27 mouse cellular contexts compared by ENCODE assay signal in the genomic region with DNA sequence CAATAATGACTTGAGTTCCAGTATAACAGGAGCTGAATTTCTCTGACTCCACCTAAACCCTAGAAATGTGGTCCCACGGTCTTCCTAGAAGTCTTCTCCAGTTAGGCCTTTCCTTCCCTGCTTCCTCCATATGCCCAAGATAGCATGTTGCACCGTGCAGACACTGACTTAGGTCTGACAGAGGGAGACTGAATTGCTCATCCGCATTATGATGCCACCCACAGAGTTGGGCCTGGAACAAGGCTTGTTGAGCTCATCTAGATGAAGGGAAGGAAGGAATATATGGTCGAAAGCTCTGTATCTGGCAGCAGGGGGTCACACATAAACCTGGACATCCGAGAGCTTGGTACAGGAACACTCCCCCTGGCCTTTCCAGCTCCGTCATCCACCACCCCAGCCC.
DNase-seq lines count a peak whose midpoint lies in the region; ATAC-seq and TF ChIP-seq lines count a peak whose summit lies in the region.
"Had no signal": no experiment of that assay in that cellular context is flagged by ENCODE, and none has a peak within 500 bp of the region (broad histone marks: within the 10 kb centered on the region; RNA-seq: fewer than 3 reads in every experiment).

No protein-coding gene starts in this region.

- H3K4me3 ChIP-seq in left cerebral cortex, adult 2 months = no peak overlapping the region
- H3K4me3 ChIP-seq in stomach, postnatal 0 days (ENCODE audit: low read depth, low read length) = no peak overlapping the region
- H3K4me3 ChIP-seq: erythroblast, embryonic 14.5 days; hindbrain, embryonic 10.5 days; hindbrain, embryonic 15.5 days; limb, embryonic 12.5 days; liver, embryonic 15.5 days; myocyte; neural tube, embryonic 12.5 days had no signal

- TF ChIP-seq CTCF in left cerebral cortex, adult 2 months (IDR thresholded peaks at IDR 0.05) = no peak
- no peak for TF ChIP-seq CTCF in stomach, postnatal 0 days (IDR thresholded peaks at IDR 0.05; ENCODE audit: low read depth)

- no peaks in the 10 kb centered on the region for H3K9me3 ChIP-seq in stomach, postnatal 0 days (ENCODE audit: control insufficient read depth, low read length)
- H3K9me3 ChIP-seq: hindbrain, embryonic 10.5 days; hindbrain, embryonic 15.5 days; limb, embryonic 12.5 days; liver, embryonic 15.5 days; neural tube, embryonic 12.5 days had no signal

- no peak overlapping the region for H3K9ac ChIP-seq in stomach, postnatal 0 days (ENCODE audit: low read length)
- H3K9ac ChIP-seq: hindbrain, embryonic 15.5 days; limb, embryonic 12.5 days; liver, embryonic 15.5 days; lung, embryonic 14.5 days; neural tube, embryonic 12.5 days had no signal

- H3K36me3 ChIP-seq in stomach, postnatal 0 days (ENCODE audit: control insufficient read depth, insufficient read depth, low read length) = no peaks in the 10 kb centered on the region
- H3K36me3 ChIP-seq: hindbrain, embryonic 10.5 days; hindbrain, embryonic 15.5 days; liver, embryonic 15.5 days; neural tube, embryonic 12.5 days had no signal

- H3K4me1 ChIP-seq in stomach, postnatal 0 days (replicated peaks; ENCODE audit: control insufficient read depth, insufficient read depth) = no peaks in the 10 kb centered on the region
- H3K4me1 ChIP-seq: hindbrain, embryonic 15.5 days; limb, embryonic 12.5 days; liver, embryonic 15.5 days; neural tube, embryonic 12.5 days had no signal

- no peaks in the 10 kb centered on the region for H3K27me3 ChIP-seq in stomach, postnatal 0 days (ENCODE audit: control insufficient read depth, insufficient read depth, low read length)
- H3K27me3 ChIP-seq: hindbrain, embryonic 15.5 days; limb, embryonic 12.5 days; liver, embryonic 15.5 days; neural tube, embryonic 12.5 days; Patski had no signal

- peak; percentile 46 to 61 for DNase-seq in frontal cortex, postnatal 36 days (ENCODE audit: low spot score in 2 of 2)
- DNase-seq in frontal cortex, postnatal 10 days (ENCODE audit: low spot score in 2 of 2) = no peak
- peak; percentile 28 to 48 for DNase-seq in left cerebral cortex, adult 2 months (ENCODE audit: extremely low spot score in 1 of 2, low spot score in 2 of 2)
- no peak for DNase-seq in left cerebral cortex, postnatal 10 days (ENCODE audit: extremely low spot score in 1 of 2, low spot score in 2 of 2)
- peak; percentile 47 to 57 for DNase-seq in left cerebral cortex, postnatal 36 days (ENCODE audit: low spot score in 2 of 2)
- peak; percentile 72 for DNase-seq in telencephalon, adult 2 months (ENCODE audit: low read depth, low spot score)
- no peak for DNase-seq in stomach, postnatal 0 days (ENCODE audit: low spot score)
- DNase-seq: adrenal gland, postnatal 14 days; cerebellum, adult 18-20 months; cerebellum, postnatal 14 days; heart, postnatal 14 days; kidney, adult 11 months; kidney, postnatal 14 days; layer of hippocampus, postnatal 36 days; lung, embryonic 14.5 days; lung, postnatal 36 days had no signal

- intact Hi-C loops in left cerebral cortex, adult 2 months (cut with DNase I) = no loop called here
- intact Hi-C loops in left cerebral cortex, postnatal 10 days (cut with DNase I) = no loop called here
- intact Hi-C loops in left cerebral cortex, postnatal 36 days (cut with DNase I) = no loop called here

- WGBS in stomach, postnatal 0 days = 90% methylated on average over 6 of the region's 6 CpGs

- no peak for ATAC-seq in stomach, postnatal 0 days (ENCODE audit: low FRiP score, low TSS enrichment)
- ATAC-seq: forebrain, embryonic 16.5 days; inflammation-experienced regulatory T-cells, adult 6 months; Patski had no signal

- no peak for TF ChIP-seq EP300 in stomach, postnatal 0 days (optimal IDR thresholded peaks at IDR 0.05)

- no peak overlapping the region for H3K4me2 ChIP-seq in stomach, postnatal 0 days (replicated peaks; ENCODE audit: low read depth)
- H3K4me2 ChIP-seq: hindbrain, embryonic 15.5 days; limb, embryonic 12.5 days; liver, embryonic 15.5 days; lung, embryonic 14.5 days; midbrain, embryonic 11.5 days; neural tube, embryonic 12.5 days had no signal

- H3K27ac ChIP-seq in left cerebral cortex, adult 2 months = peak overlapping the region; percentile 51; the same call in 1 of the 2 replicates
- H3K27ac ChIP-seq in stomach, postnatal 0 days (replicated peaks) = no peak overlapping the region
- H3K27ac ChIP-seq: hindbrain, embryonic 10.5 days; hindbrain, embryonic 15.5 days; limb, embryonic 12.5 days; liver, embryonic 15.5 days; neural tube, embryonic 12.5 days had no signal

Comparison
In these comparisons a context has a peak if more than half of its experiments do, and no peak if none do; other contexts are left out.
1. DNase-seq: peak in frontal cortex, postnatal 36 days (2 of 2), left cerebral cortex, adult 2 months (2 of 2), left cerebral cortex, postnatal 36 days (2 of 2) and telencephalon, adult 2 months (single experiment); none in frontal cortex, postnatal 10 days (0 of 2), left cerebral cortex, postnatal 10 days (0 of 2) and stomach, postnatal 0 days (single experiment).